Mouse (Mus musculus) intestine, embryonic 16.5 days (tissue): ENCODE results near the gene Gse1. TPM values are rescaled to one million over a fixed set of nuclear protein-coding genes. Genes with fewer than 3 reads are reported as not detected.
A peak's percentile ranks its signal among the peaks of the same experiment; 100 is the strongest.

ENCODE experiments used
- ATAC-seq: fragments of 200-750 bp; cut with Nextera tagmentation; 2 replicates; pipeline ENCODE4 v1.8.0; 2017; ENCODE audit warnings: moderate TSS enrichment, moderate library complexity
- H3K27ac ChIP-seq: fragments of 300-500 bp; sonication (generic); 2 replicates; pipeline ENCODE4 v1.5.1; 2014; ENCODE audit warnings: mild to moderate bottlenecking, low read length
- H3K27me3 ChIP-seq: fragments of 300-500 bp; sonication (generic); replicated peaks from 2 replicates; pipeline ENCODE4 v1.6.1; 2014; ENCODE audit warnings: low read length, control low read depth, mixed read lengths; ENCODE audit not compliant: control insufficient read depth, insufficient read depth
- H3K36me3 ChIP-seq: fragments of 300-500 bp; sonication (generic); 2 replicates; pipeline ENCODE4 v1.6.1; 2014; ENCODE audit warnings: low read length, control low read depth; ENCODE audit not compliant: control insufficient read depth, insufficient read depth
- H3K4me1 ChIP-seq: fragments of 300-500 bp; sonication (generic); 2 replicates; pipeline ENCODE4 v1.6.1; 2014; ENCODE audit warnings: low read length, control low read depth, mixed read lengths; ENCODE audit not compliant: control insufficient read depth, insufficient read depth
- H3K4me2 ChIP-seq: fragments of 300-500 bp; sonication (generic); 2 replicates; pipeline ENCODE4 v1.6.1; 2014; ENCODE audit warnings: low read depth, low read length, control low read depth
- H3K4me3 ChIP-seq: fragments of 300-500 bp; sonication (generic); 2 replicates; pipeline ENCODE4 v1.5.1; 2014; ENCODE audit warnings: mild to moderate bottlenecking, low read length
- H3K9ac ChIP-seq: fragments of 300-500 bp; sonication (generic); 2 replicates; pipeline ENCODE4 v1.6.1; 2014; ENCODE audit warnings: low read depth, low read length
- H3K9me3 ChIP-seq: fragments of 300-500 bp; sonication (generic); 2 replicates; pipeline ENCODE4 v1.6.1; 2016; ENCODE audit warnings: low read length, control low read depth; ENCODE audit not compliant: control insufficient read depth
- WGBS: fragments of 180-500 bp; shearing (Covaris S2); extraction: QIAGEN DNeasy Blood & Tissue Kit; methylation state at CpG from one replicate; pipeline ENCODE4 v1.1.7; 2014; 5-methylcytosine and 5-hydroxymethylcytosine counted together
- polyA plus RNA-seq: library from polyadenylated mRNA; unstranded; fragments of >200 nt; fragmentation: Nextera tagmentation; extraction: Ambion mirVana; gene quantifications from 2 replicates; pipeline ENCODE4 v1.2.1, GENCODE M21; 2015

Gse1 gene
- polyA plus RNA-seq, 1 experiment from 2014 or later, result 7.3 TPM

DNA sequence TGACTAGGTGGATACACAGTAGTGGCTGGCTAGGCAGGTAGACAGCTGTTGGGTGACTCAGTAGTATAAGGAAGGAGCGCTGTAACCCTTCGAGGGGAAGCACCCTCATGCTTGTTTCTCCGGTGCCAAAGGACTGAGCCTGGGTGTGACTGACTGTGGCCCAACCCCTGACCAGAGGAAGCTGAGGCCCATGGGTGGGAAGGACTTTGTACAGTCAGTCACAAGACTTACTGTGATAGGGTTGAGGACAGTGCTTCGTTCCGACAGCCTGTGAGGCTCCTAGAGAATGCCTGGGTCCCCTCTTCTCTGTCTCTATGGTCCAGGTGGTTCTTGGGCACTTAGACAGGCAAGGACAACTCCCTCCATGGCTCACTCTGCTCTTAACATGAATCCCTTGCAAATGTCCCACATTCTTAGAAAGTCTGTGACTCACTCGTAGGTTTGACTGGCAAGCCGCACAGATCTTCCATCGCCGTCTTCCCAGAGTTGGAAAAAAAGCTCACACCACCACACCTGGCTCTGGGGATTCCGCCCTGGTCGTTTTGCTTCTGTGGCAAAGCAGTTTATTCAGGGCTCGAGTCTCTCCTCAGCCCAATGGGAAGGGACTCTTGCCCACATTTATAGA, 177.9 kb downstream of the Gse1 start:
- ATAC-seq, result peak; percentile 84
- H3K4me2 ChIP-seq, result peak overlapping the region; percentile 16
- no peaks in the 10 kb centered on the region for H3K27me3 ChIP-seq
- no peak overlapping the region for H3K4me3 ChIP-seq
- H3K36me3 ChIP-seq, result no peaks in the 10 kb centered on the region
- 70% methylated on average over 12 of the region's 12 CpGs for WGBS
- H3K9ac ChIP-seq, result no peak overlapping the region
- no peaks in the 10 kb centered on the region for H3K9me3 ChIP-seq
- peaks cover 55% of the 10 kb centered on the region for H3K4me1 ChIP-seq
- H3K27ac ChIP-seq, result peak overlapping the region; percentile 90

DNA sequence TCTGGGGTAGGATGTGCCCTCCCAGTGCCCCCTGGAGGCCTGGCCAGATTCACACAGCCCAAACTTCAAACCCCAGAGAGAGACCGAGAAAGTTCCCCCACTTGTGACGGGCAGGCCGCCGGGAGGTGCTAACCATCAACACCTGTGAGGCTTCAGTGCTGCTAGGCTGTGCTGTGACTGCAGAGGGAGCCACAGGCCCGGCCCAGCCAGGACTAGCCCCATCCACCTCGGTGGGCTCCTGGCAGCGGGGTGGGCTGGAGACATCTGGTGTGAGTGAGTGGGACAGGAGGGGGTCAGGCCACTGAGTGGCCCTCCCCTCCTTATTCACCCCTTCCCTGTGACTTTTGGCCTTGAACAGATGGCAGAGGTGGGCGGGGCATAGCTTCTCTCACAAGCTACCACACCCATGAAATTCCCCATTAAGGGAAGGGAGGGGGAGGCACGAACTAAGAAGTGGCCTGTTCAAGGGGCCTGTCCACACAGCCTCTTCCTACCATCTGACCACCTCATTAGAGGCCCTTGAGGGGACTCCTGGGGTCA, 179.5 kb downstream of the Gse1 start:
- H3K36me3 ChIP-seq, result no peaks in the 10 kb centered on the region
- H3K27ac ChIP-seq, result peak overlapping the region; percentile 45
- no peak overlapping the region for H3K4me2 ChIP-seq
- WGBS, result 15% methylated on average over 9 of the region's 9 CpGs
- peak overlapping the region; percentile 55; the same call in 1 of the 2 replicates for H3K9ac ChIP-seq
- ATAC-seq, result peak; percentile 37
- no peak overlapping the region for H3K4me3 ChIP-seq
- H3K4me1 ChIP-seq, result peaks cover 62% of the 10 kb centered on the region
- no peaks in the 10 kb centered on the region for H3K27me3 ChIP-seq
- no peaks in the 10 kb centered on the region for H3K9me3 ChIP-seq

DNA sequence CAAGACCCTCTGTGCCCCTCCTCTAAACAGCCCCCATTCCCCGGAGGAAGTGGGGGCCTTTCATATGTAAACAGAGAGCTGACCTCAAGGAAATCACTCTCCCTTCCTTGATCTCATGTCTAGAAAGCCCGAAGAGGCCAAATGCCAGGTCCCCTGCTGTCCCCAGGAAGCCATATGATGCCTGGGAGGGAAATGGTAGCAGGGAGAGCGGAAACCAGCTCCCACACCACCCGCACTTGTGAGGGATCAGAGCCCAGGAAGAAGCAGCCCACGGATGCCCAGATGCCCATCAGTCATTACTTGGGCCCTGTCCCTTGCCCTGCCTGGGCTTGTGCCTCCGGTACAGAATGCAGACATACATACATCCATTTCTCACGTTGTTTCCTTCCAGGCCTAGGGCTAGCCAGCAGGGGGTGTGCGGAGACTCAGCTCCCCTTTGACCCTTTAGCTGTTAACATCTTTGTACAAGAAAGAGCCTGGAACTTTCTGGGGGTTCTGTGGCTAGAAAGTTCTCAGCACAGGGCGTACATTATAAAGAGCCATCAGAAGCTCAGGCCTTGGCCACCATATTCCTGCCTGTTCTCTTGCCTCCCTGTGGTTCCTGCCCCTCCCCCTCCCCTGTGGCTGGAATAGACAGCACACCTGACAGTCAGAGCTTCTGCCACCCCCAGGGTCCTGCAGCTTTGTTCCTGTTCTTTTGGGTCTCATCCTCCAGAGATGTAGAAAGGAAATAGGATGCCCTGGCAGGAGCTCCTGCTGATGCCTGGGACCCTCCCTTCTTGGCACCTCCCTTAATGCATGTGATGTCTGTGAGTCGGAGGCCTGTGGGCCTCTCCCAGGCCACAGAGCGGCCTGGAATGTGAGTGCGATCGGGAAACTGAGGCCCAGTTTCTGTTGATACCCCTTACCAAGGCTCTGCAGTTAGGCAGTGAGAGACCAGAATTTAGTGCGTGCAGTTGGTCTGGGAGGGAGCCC, 180.3 kb downstream of the Gse1 start:
- no peaks in the 10 kb centered on the region for H3K36me3 ChIP-seq
- H3K27ac ChIP-seq, result peak overlapping the region; percentile 45
- WGBS, result 53% methylated on average over 14 of the region's 14 CpGs

DNA sequence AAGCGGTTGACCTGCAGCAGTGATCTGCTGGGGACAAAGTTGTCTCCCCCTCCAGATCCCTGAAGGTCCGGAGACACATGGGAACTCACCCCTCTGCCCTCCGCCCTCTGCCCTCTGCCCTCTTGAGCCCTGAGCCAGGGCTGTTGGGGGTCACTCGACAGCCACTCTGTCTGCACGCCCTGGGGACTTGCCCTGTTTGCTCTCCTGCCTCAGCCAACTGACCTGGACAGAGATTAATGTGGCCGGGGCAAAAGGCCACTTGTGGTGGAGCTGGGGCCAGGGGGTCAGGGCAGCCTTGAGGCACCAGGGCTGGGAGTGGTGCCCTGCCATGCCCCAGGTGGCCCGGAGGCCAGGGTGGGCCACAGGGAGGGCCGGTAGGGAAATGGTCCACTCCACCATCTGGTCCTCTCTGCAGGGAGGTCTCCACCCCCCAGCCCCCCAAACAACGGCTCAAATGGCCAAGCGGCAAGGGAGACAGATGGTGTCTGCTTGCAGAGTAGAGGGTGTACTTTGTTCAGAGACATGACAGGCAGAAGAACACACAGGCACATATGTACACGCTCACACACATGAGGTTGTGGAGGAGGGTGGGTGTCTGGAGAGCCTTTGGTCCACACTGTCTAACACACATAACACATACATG, 181.2 kb downstream of the Gse1 start:
- ATAC-seq, result no peak
- H3K27ac ChIP-seq, result no peak overlapping the region
- H3K36me3 ChIP-seq, result no peaks in the 10 kb centered on the region
- no peaks in the 10 kb centered on the region for H3K9me3 ChIP-seq
- WGBS, result 55% methylated on average over 11 of the region's 11 CpGs
- H3K4me1 ChIP-seq, result peaks cover 58% of the 10 kb centered on the region
- H3K4me3 ChIP-seq, result no peak overlapping the region
- H3K4me2 ChIP-seq, result no peak overlapping the region
- no peak overlapping the region for H3K9ac ChIP-seq
- H3K27me3 ChIP-seq, result no peaks in the 10 kb centered on the region

More for the DNA sequence above, 180.3 kb downstream of the Gse1 start:
- peaks cover 62% of the 10 kb centered on the region for H3K4me1 ChIP-seq
- H3K27me3 ChIP-seq, result no peaks in the 10 kb centered on the region
- no peak for ATAC-seq
- no peak overlapping the region for H3K4me2 ChIP-seq
- H3K9me3 ChIP-seq, result no peaks in the 10 kb centered on the region
- H3K9ac ChIP-seq, result peak overlapping the region; percentile 55; the same call in 1 of the 2 replicates
- H3K4me3 ChIP-seq, result no peak overlapping the region

DNA sequence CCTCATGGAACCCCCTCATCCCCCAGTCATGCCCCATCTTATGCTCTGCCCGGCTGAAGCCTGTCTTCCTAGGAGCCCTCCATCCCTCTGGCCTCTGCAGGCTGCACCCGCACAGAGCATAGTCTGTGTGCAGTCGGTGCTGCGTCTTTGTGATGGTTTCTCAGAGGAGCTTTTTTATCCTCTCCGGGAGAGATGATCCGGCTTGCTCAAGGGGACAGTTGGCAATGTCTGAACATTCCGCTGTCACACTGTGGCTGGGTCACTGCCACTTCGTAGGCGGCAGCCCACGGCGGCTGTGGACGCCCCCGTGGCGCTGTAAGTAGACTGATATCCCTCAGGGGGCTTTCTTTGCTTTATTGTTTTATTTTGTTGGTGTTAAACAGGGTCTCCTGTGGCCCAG, 182.8 kb downstream of the Gse1 start:
- 83% methylated on average over 14 of the region's 14 CpGs for WGBS
- H3K36me3 ChIP-seq, result no peaks in the 10 kb centered on the region
- H3K4me1 ChIP-seq, result peaks cover 61% of the 10 kb centered on the region
- no peak overlapping the region for H3K27ac ChIP-seq
- no peak overlapping the region for H3K9ac ChIP-seq
- no peak overlapping the region for H3K4me2 ChIP-seq
- H3K9me3 ChIP-seq, result no peaks in the 10 kb centered on the region
- no peak overlapping the region for H3K4me3 ChIP-seq
- H3K27me3 ChIP-seq, result no peaks in the 10 kb centered on the region
- no peak for ATAC-seq

DNA sequence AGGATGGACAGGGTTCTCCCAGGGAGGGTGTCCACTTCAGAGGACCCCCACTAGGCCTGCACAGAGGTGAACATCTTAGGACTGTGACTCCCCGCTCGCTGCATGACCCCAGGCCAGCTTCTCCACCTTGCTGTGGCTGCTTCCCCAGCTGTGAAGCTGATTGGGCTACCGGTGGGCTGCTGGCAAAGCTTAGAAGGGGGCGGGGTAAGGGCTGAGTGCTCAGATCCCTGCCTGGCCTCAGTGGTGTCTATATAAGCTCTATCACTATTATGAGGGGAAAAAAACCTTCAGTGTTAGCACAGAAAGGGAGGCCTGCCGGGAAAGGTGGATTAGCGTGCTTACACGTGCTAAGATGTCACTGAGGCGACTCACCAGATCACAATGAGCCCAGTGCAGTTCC, 183.6 kb downstream of the Gse1 start:
- no peak overlapping the region for H3K4me3 ChIP-seq
- no peaks in the 10 kb centered on the region for H3K36me3 ChIP-seq
- H3K27ac ChIP-seq, result no peak overlapping the region
- no peak overlapping the region for H3K4me2 ChIP-seq
- H3K9me3 ChIP-seq, result no peaks in the 10 kb centered on the region
- no peak overlapping the region for H3K9ac ChIP-seq
- no peaks in the 10 kb centered on the region for H3K27me3 ChIP-seq
- no peak for ATAC-seq
- peaks cover 62% of the 10 kb centered on the region for H3K4me1 ChIP-seq
- 57% methylated on average over 8 of the region's 8 CpGs for WGBS

DNA sequence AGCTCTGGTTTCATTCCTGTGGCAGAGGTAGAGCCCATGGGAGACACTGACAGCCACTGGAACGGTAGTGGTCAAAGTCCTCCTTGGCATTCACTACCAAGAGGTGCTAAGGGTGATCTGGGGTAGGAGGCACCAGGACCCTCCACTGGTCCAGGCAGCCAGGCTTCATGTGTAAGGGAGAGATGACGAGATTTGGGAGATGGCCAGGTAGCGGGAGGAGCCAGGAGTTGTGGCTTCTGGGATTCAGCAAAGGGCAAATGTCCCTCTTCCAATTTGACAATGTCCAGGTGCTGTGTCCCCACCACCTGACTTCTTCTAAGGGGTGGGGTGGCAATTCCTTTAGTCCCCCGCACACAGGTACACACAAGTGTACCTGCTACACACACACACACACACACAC, 184.1 kb downstream of the Gse1 start:
- Histone ChIP-seq H3K36me3 (no peaks in the 10 kb centered on the region), H3K4me1 (peaks cover 62% of the 10 kb centered on the region), H3K4me3 (no peak overlapping the region), H3K27me3 (no peaks in the 10 kb centered on the region), H3K9me3 (no peaks in the 10 kb centered on the region), H3K27ac (no peak overlapping the region), H3K4me2 (no peak overlapping the region), H3K9ac (no peak overlapping the region)
- 83% methylated on average over 4 of the region's 4 CpGs for WGBS
- no peak for ATAC-seq

DNA sequence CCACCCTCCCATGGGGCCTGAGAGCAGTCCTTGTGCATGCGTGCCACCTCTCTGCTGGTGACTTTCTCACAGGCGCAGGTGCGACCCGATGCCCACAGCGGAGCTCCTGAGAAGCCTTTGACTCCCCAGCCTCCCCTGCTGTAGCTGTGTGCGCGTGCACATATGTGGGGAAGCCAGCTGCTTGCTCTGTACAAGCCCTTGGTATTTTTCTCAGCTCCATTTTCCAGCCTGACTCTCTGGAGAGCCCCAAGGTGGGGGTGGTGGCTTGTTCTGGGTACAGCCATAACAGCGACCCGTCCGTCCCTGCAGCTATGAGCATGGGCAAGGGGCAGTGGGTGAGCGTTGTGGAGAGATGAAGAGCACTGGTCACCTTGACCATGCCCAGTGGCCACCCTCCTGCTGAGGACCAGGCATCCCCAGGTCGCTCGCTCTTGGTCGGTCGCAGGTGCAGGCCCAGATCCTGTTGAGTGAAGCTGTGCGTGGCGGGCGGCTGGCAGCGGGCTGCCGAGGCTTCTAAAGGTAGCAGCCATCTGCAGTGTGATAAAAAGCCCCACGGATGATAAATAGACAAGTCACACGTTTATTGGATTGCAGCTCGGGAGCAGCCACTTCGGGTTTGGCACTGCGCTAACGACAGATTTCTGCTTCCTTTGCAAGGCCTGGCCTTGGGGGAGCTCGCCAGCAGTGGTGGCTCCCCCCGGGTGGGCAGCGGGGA, 184.8 kb downstream of the Gse1 start:
- H3K27ac ChIP-seq, result no peak overlapping the region; the same call in 1 of the 2 replicates
- H3K36me3 ChIP-seq, result no peaks in the 10 kb centered on the region
- 0 out of 2 replicates have a peak overlapping the region, but pooled peaks have one; percentile 7 for H3K9ac ChIP-seq
- no peak overlapping the region for H3K4me3 ChIP-seq
- no peak overlapping the region for H3K4me2 ChIP-seq
- peaks cover 61% of the 10 kb centered on the region for H3K4me1 ChIP-seq
- WGBS, result 63% methylated on average over 29 of the region's 29 CpGs
- ATAC-seq, result no peak
- no peaks in the 10 kb centered on the region for H3K9me3 ChIP-seq
- H3K27me3 ChIP-seq, result no peaks in the 10 kb centered on the region
